Mouse (Mus musculus): ENCODE measurements around the gene Gclc.

Gene Gclc

DNA sequence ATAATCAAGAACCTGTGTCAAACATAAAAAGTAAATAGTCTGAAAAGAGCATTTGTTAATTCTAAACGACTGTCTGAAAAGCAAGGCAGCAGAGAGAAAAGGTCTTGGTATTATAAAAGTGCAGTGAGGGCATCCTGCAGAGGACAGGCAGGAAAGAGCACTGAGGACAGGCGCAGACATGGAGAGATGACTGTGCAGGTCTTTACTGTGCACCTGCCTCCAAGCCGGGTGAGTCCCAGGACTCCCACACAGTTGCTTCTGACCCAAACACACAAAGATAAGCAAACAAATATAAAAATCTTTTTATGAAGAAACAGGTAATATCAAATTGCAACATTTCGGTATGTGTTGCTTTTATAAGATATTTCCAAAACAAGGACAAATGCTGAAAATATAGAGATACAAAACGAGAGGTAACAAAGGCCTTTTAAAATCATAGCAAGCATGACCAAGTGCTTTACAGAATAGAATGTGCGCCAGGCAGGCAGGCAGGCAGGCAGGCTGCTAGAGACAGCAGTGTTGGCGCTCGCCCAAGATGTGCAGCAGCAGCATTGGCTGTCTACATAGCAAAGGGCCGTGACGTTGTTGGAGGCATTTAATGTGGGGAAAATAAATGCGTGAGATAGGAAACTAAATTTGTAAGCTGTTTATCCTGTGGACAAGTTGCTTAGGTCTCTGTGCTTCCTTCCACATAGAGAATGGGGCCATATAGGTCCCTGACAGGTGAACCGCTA, 35.4 kb downstream of the Gclc start:
- DNase-seq, result no peak

DNA sequence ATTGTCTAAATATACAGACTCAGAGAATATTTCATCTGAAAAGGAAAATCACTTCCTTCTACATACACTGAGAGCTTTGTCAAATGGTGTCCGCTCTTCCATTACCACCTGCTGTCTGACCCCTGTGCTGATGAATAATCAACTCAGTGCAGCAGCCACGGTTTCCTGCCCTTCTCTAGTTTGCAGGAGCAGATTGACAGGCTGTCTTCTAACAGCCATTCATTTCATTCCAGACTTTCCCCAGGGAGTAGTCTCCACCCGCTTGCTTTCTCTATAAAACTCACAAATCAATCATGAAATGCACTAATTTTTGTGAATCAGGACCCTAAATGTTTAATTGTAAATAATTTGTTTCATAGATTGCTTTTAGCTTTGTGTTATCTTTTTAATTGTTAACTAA, 39.5 kb downstream of the Gclc start:
- DNase-seq, result no peak

DNA sequence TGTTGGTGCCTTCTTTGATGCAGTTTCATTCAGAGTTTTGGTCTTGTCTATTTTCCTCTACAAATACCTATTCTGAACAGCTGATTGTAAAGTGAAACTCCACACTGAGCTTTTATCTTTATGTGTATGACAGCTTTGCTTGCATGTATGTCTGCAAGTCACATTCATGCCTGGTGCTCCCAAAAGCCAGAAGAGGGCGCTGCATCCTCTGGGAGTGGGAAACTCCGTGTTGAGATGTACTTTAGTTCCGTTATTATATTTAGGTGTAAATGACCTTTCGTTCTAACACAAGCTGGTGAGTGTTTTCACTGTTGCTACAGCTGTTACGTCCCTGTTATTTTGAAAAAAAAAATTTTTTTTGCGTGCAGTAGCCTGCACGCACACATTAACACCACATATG, 48.1 kb downstream of the Gclc start:
- peak; percentile 38 for DNase-seq

DNA sequence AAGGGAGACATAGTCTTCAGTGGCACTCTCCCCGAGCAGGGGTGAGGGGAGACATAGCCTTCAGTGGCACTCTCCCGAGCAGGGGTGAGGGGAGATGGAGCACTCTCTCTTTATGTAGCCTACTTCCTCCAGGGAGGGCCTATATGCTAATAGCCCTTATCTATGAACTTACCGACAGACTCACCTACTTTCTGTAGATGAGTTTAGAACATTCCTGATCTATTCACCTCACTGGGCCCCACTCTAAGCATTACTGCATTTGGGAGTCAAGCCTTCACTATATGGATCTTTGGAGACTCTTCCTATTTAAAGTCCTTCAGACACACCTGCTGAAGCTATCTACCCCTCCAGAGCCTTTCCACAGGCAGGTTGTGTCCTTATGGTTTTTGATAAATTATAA, 52.1 kb downstream of the Gclc start:
- no peak for DNase-seq

DNA sequence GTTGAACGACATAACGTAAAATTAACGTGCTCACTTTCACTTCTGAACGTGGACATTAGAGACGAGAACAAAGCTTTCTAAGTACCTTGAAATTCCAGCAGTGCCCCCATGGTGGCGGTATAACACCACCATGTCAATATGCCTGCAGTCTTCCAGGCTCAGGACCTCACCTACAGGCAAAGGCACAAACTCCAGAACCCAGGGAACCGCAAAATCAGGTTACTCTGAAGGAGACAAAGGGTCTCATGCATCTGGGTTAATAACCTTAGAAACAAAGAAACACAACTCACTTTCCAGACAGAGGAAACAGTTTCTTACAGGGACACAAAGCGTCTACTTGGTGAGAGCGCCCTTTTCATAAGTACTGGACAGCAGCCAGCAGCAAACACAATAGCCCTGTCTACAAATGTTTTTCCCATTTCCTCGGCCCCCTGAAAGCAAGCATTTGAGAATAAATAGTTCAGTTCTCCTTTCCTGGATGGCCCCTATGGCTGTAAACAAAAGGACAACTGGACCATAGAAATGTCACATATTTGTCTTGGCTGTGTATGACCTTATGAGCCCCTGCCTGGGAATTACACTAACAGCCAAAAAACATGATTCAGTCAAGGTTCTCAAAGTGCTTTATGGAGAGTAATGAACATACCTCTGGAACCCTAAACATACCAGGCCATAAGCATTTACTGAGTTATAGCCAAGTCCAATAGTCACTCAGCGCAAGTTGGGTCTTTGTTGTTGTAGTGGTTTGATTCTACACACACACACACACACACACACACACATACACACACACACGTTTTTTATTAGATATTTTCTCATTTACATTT, 52.7 kb downstream of the Gclc start:
- peak; percentile 77 for DNase-seq

GRCm38 (mm10) chr9:77808481-77808880, 54.1 kb downstream of the Gclc start:
- DNase-seq, result no peak

GRCm38 (mm10) chr9:77818858-77819257, 64.5 kb downstream of the Gclc start:
- no peak for DNase-seq

- no peak for DNase-seq
Measured at GRCm38 (mm10) chr9:77819318-77819717, 65.0 kb downstream of the Gclc start.

GRCm38 (mm10) chr9:77820836-77821235, 66.5 kb downstream of the Gclc start:
- no peak for DNase-seq

GRCm38 (mm10) chr9:77825380-77825961, 71.1 kb downstream of the Gclc start:
- peak; percentile 34 for DNase-seq

GRCm38 (mm10) chr9:77826237-77826636, 71.9 kb downstream of the Gclc start:
- no peak for DNase-seq

DNA sequence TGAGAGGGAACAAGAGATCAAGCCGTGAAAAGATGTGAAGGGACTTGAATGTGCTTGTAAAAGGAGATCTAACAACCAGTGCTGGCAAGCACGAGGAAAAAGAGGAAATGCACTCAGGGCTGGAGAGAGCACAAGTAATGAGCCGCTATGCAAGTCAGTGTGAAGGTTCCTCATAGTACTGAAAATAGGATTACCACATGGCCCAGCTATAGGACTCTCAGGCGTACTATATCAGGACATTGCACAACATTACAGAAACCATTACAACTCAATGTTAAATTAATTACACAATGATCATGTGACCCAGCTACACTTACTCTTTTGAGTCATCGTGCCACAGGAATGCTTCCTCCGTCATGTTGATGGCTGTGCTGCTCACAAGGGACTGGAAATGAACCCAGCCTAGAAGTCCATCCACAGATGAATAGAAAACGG, 74.2 kb downstream of the Gclc start:
- no peak for DNase-seq

GRCm38 (mm10) chr9:77834259-77834993, 80.1 kb downstream of the Gclc start:
- DNase-seq, result no peak

DNA sequence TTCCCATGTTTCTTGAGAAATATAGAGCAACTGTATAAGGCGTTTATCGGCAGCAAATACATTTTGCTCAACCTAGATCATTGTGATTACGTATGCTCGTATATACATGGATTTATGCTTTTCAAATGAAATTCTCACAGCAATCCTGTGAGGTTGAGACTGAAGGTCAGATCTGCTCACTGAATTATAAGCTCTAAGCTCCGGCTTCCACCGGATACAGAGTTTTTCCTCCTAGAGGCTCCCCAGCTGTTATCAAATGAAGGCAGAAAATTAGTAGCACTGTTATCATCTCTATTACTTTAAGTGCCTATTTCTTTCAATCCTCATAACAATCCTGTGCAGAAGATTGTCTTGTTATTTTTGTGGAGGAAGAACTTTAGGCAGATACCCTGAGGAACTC, 80.8 kb downstream of the Gclc start:
- no peak for DNase-seq

DNA sequence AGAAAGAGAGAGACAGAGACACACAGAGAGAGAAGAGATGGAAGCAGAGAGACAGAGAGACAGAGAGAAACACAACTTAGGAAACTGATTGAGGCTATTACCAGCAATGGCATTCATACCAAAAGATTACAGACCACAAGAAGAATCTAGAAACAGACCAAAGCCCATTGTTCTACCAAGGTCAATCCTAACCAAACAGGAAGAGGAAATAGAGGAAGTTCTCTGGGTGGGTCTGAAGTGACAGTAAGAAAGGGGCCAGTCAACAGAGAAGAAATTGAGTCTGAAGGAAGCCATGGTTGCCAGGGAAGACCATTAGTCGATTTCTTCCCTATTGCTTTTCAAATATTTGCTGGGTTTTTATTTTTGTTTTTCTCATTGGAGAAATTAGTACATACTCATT, 81.4 kb downstream of the Gclc start:
- no peak for DNase-seq

- DNase-seq, result no peak
Measured at GRCm38 (mm10) chr9:77838586-77838985, 84.3 kb downstream of the Gclc start.

All from liver (tissue).